Mouse (Mus musculus) hindbrain, embryonic 16.5 days (tissue): ENCODE measurements around the gene Pak7. TPM values are rescaled to one million over a fixed set of nuclear protein-coding genes. Genes with fewer than 3 reads are reported as not detected.
A peak's percentile ranks its signal among the peaks of the same experiment; 100 is the strongest.

Source experiments
- ATAC-seq: fragments of 200-750 bp; cut with Nextera tagmentation; 2 replicates; pipeline ENCODE4 v1.8.0; 2017; ENCODE audit warnings: moderate TSS enrichment, moderate library complexity
- H3K27ac ChIP-seq: fragments of 300-500 bp; sonication (generic); 2 replicates; pipeline ENCODE4 v1.5.1; 2014; ENCODE audit warnings: low read depth, mild to moderate bottlenecking, control low read depth, low read length, moderate library complexity
- H3K27me3 ChIP-seq: fragments of 300-500 bp; sonication (generic); replicated peaks from 2 replicates; pipeline ENCODE4 v1.6.1; 2014; ENCODE audit warnings: low read length; ENCODE audit not compliant: control insufficient read depth, insufficient read depth
- H3K36me3 ChIP-seq: fragments of 300-500 bp; sonication (generic); 2 replicates; pipeline ENCODE4 v1.6.1; 2014; ENCODE audit warnings: mild to moderate bottlenecking, low read length, moderate library complexity, mixed read lengths; ENCODE audit not compliant: control insufficient read depth, insufficient read depth
- H3K4me1 ChIP-seq: fragments of 300-500 bp; sonication (generic); 2 replicates; pipeline ENCODE4 v1.6.1; 2014; ENCODE audit warnings: low read depth, low read length; ENCODE audit not compliant: control insufficient read depth, insufficient read depth
- H3K4me2 ChIP-seq: fragments of 300-500 bp; sonication (generic); 2 replicates; pipeline ENCODE4 v1.6.1; 2014; ENCODE audit warnings: mild to moderate bottlenecking, low read length, control low read depth, moderate library complexity
- H3K4me3 ChIP-seq: fragments of 300-500 bp; sonication (generic); 2 replicates; pipeline ENCODE4 v1.5.1; 2014; ENCODE audit warnings: mild to moderate bottlenecking, low read length, control low read depth, moderate library complexity
- H3K9ac ChIP-seq: fragments of 300-500 bp; sonication (generic); 2 replicates; pipeline ENCODE4 v1.6.1; 2014; ENCODE audit warnings: low read depth, mild to moderate bottlenecking, control low read depth, low read length, moderate library complexity
- H3K9me3 ChIP-seq: fragments of 300-500 bp; sonication (generic); 2 replicates; pipeline ENCODE4 v1.6.1; 2014; ENCODE audit warnings: mild to moderate bottlenecking, low read length, moderate library complexity; ENCODE audit not compliant: control insufficient read depth
- WGBS: fragments of 180-500 bp; shearing (Covaris S2); extraction: QIAGEN DNeasy Blood & Tissue Kit; methylation state at CpG from one replicate; pipeline ENCODE4 v1.1.7; 2014; 5-methylcytosine and 5-hydroxymethylcytosine counted together
- polyA plus RNA-seq: library from polyadenylated mRNA; unstranded; fragments of >200 nt; fragmentation: Nextera tagmentation; extraction: Ambion mirVana; gene quantifications from 2 replicates; pipeline ENCODE4 v1.2.1, GENCODE M21; 2015

Pak7 gene
- polyA plus RNA-seq, 1 experiment from 2014 or later, result 25.1 TPM

- H3K9ac ChIP-seq, result no peak overlapping the region
- no peaks in the 10 kb centered on the region for H3K27me3 ChIP-seq
- H3K4me2 ChIP-seq, result no peak overlapping the region
- no peaks in the 10 kb centered on the region for H3K9me3 ChIP-seq
- WGBS, result 61% methylated on average over 4 of the region's 4 CpGs
- H3K4me1 ChIP-seq, result no peaks in the 10 kb centered on the region
- H3K4me3 ChIP-seq, result no peak overlapping the region
- ATAC-seq, result peak; percentile 46; the same call in 1 of the 2 replicates
- no peak overlapping the region for H3K27ac ChIP-seq
- no peaks in the 10 kb centered on the region for H3K36me3 ChIP-seq
Observed at GRCm38 (mm10) chr2:136139159-136140069, 248.4 kb downstream of the Pak7 start.

GRCm38 (mm10) chr2:136138451-136138850 is 249.3 kb downstream of the Pak7 start:
- H3K9me3 ChIP-seq, result no peaks in the 10 kb centered on the region
- no peak overlapping the region for H3K4me3 ChIP-seq
- no peaks in the 10 kb centered on the region for H3K4me1 ChIP-seq
- no peaks in the 10 kb centered on the region for H3K36me3 ChIP-seq
- no peak for ATAC-seq
- no peak overlapping the region for H3K9ac ChIP-seq
- H3K27ac ChIP-seq, result no peak overlapping the region
- H3K27me3 ChIP-seq, result no peaks in the 10 kb centered on the region
- H3K4me2 ChIP-seq, result no peak overlapping the region

GRCm38 (mm10) chr2:136121867-136122266 is 265.9 kb downstream of the Pak7 start:
- Histone ChIP-seq H3K4me2 (no peak overlapping the region), H3K9ac (no peak overlapping the region), H3K36me3 (no peaks in the 10 kb centered on the region), H3K4me1 (peaks cover 9% of the 10 kb centered on the region), H3K27ac (peak overlapping the region; percentile 51), H3K27me3 (no peaks in the 10 kb centered on the region), H3K4me3 (no peak overlapping the region), H3K9me3 (no peaks in the 10 kb centered on the region)
- 13% methylated on average over 6 of the region's 6 CpGs for WGBS
- ATAC-seq, result peak; percentile 83

- Histone ChIP-seq H3K4me1 (peaks cover 9% of the 10 kb centered on the region), H3K4me3 (no peak overlapping the region), H3K27me3 (no peaks in the 10 kb centered on the region), H3K9me3 (no peaks in the 10 kb centered on the region), H3K27ac (no peak overlapping the region), H3K4me2 (no peak overlapping the region), H3K9ac (no peak overlapping the region), H3K36me3 (no peaks in the 10 kb centered on the region)
- ATAC-seq, result no peak
- WGBS, result 89% methylated on average over 2 of the region's 2 CpGs
Observed at GRCm38 (mm10) chr2:136118006-136118405, 269.8 kb downstream of the Pak7 start.

- Histone ChIP-seq H3K4me2 (no peak overlapping the region), H3K4me1 (peaks cover 19% of the 10 kb centered on the region), H3K4me3 (no peak overlapping the region), H3K27ac (peak overlapping the region; percentile 35; the same call in 1 of the 2 replicates), H3K27me3 (no peaks in the 10 kb centered on the region), H3K36me3 (no peaks in the 10 kb centered on the region), H3K9me3 (no peaks in the 10 kb centered on the region), H3K9ac (no peak overlapping the region)
- no peak for ATAC-seq
- 51% methylated on average over 6 of the region's 6 CpGs for WGBS
Observed at GRCm38 (mm10) chr2:136113374-136113773, 274.4 kb downstream of the Pak7 start.

- Histone ChIP-seq H3K4me3 (no peak overlapping the region), H3K9me3 (no peaks in the 10 kb centered on the region), H3K36me3 (no peaks in the 10 kb centered on the region), H3K27ac (peak overlapping the region; percentile 90), H3K4me2 (peak overlapping the region; percentile 32; the same call in 1 of the 2 replicates), H3K4me1 (peaks cover 32% of the 10 kb centered on the region), H3K9ac (peak overlapping the region; percentile 50; the same call in 1 of the 2 replicates), H3K27me3 (no peaks in the 10 kb centered on the region)
- ATAC-seq, result peak; percentile 46
- 11% methylated on average over 2 of the region's 2 CpGs for WGBS
Observed at GRCm38 (mm10) chr2:136109038-136109363, 278.8 kb downstream of the Pak7 start.

GRCm38 (mm10) chr2:136108124-136109037 is 279.4 kb downstream of the Pak7 start:
- Histone ChIP-seq H3K4me1 (peaks cover 32% of the 10 kb centered on the region), H3K9me3 (no peaks in the 10 kb centered on the region), H3K9ac (peak overlapping the region; percentile 50), H3K4me2 (peak overlapping the region; percentile 32; the same call in 1 of the 2 replicates), H3K36me3 (no peaks in the 10 kb centered on the region), H3K27ac (peak overlapping the region; percentile 90), H3K27me3 (no peaks in the 10 kb centered on the region), H3K4me3 (no peak overlapping the region)
- peak; percentile 89 for ATAC-seq
- WGBS, result 15% methylated on average over 6 of the region's 6 CpGs

- Histone ChIP-seq H3K27me3 (no peaks in the 10 kb centered on the region), H3K4me2 (no peak overlapping the region; the same call in 1 of the 2 replicates), H3K4me1 (peaks cover 32% of the 10 kb centered on the region), H3K9ac (no peak overlapping the region), H3K4me3 (no peak overlapping the region), H3K36me3 (no peaks in the 10 kb centered on the region), H3K27ac (peak overlapping the region; percentile 90), H3K9me3 (no peaks in the 10 kb centered on the region)
- peak; percentile 67 for ATAC-seq
Observed at GRCm38 (mm10) chr2:136107597-136107996, 280.2 kb downstream of the Pak7 start.

- no peak overlapping the region for H3K27ac ChIP-seq
- no peak overlapping the region for H3K4me3 ChIP-seq
- no peak for ATAC-seq
- 90% methylated on average over 3 of the region's 3 CpGs for WGBS
- H3K9me3 ChIP-seq, result no peaks in the 10 kb centered on the region
- H3K36me3 ChIP-seq, result 0 out of 2 replicates have a peak, but pooled peaks cover 3% of the 10 kb centered on the region
- no peak overlapping the region for H3K4me2 ChIP-seq
- no peaks in the 10 kb centered on the region for H3K27me3 ChIP-seq
- no peaks in the 10 kb centered on the region for H3K4me1 ChIP-seq
- H3K9ac ChIP-seq, result no peak overlapping the region
Observed at GRCm38 (mm10) chr2:136097143-136097542, 290.6 kb downstream of the Pak7 start.
